Mouse (Mus musculus) hindbrain, embryonic 12.5 days (tissue): ENCODE measurements at regions not wholly inside any gene's neighbourhood (a gene's known extent, or its start where the extent isn't known, plus 50 kb on each side); places are given as distances from the start of the nearest gene placed in this dataset.

Experiments
- ATAC-seq: fragments of 200-750 bp; cut with Nextera tagmentation; 2 replicates; pipeline ENCODE4 v1.8.0; 2017; ENCODE audit warnings: moderate TSS enrichment; ENCODE audit not compliant: low FRiP score
- H3K27ac ChIP-seq: fragments of 300-500 bp; sonication (generic); 2 replicates; pipeline ENCODE4 v1.5.1; 2016; ENCODE audit warnings: mild to moderate bottlenecking
- H3K27me3 ChIP-seq: fragments of 300-500 bp; sonication (generic); 2 replicates; pipeline ENCODE4 v1.6.1; 2016; ENCODE audit warnings: mild to moderate bottlenecking
- H3K36me3 ChIP-seq: fragments of 300-500 bp; sonication (generic); 2 replicates; pipeline ENCODE4 v1.6.1; 2016; ENCODE audit warnings: mild to moderate bottlenecking
- H3K4me1 ChIP-seq: fragments of 300-500 bp; sonication (generic); 2 replicates; pipeline ENCODE4 v1.6.1; 2016
- H3K4me2 ChIP-seq: fragments of 300-500 bp; sonication (generic); replicated peaks from 2 replicates; pipeline ENCODE4 v1.6.1; 2016; ENCODE audit warnings: mild to moderate bottlenecking
- H3K4me3 ChIP-seq: fragments of 300-500 bp; sonication (generic); 2 replicates; pipeline ENCODE4 v1.5.1; 2016; ENCODE audit warnings: mild to moderate bottlenecking
- H3K9ac ChIP-seq: fragments of 300-500 bp; sonication (generic); 2 replicates; pipeline ENCODE4 v1.6.1; 2016; ENCODE audit warnings: mild to moderate bottlenecking, moderate library complexity
- H3K9me3 ChIP-seq: fragments of 300-500 bp; sonication (generic); replicated peaks from 2 replicates; pipeline ENCODE4 v1.6.1; 2016; ENCODE audit warnings: mild to moderate bottlenecking
- WGBS: fragments of 180-500 bp; shearing (Covaris S2); methylation state at CpG from one replicate; pipeline ENCODE4 v1.1.7; 2016; 5-methylcytosine and 5-hydroxymethylcytosine counted together

- H3K4me1 ChIP-seq, result no peaks in the 10 kb centered on the region
- no peaks in the 10 kb centered on the region for H3K27me3 ChIP-seq
- H3K4me2 ChIP-seq, result no peak overlapping the region
- no peak overlapping the region for H3K9ac ChIP-seq
- WGBS, result 70% methylated on average over 2 of the region's 2 CpGs
- no peak overlapping the region for H3K4me3 ChIP-seq
- H3K9me3 ChIP-seq, result no peaks in the 10 kb centered on the region
- H3K27ac ChIP-seq, result no peak overlapping the region
- H3K36me3 ChIP-seq, result no peaks in the 10 kb centered on the region
- no peak for ATAC-seq
Measured at GRCm38 (mm10) chr11:10798079-10798478, 315.9 kb upstream of the Vwc2 start.

- Histone ChIP-seq H3K4me3 (no peak overlapping the region), H3K9me3 (no peaks in the 10 kb centered on the region), H3K27me3 (no peaks in the 10 kb centered on the region), H3K9ac (no peak overlapping the region), H3K27ac (no peak overlapping the region), H3K4me1 (no peaks in the 10 kb centered on the region), H3K4me2 (no peak overlapping the region), H3K36me3 (no peaks in the 10 kb centered on the region)
- 70% methylated on average over 3 of the region's 3 CpGs for WGBS
- ATAC-seq, result peak; percentile 43; the same call in 1 of the 2 replicates
Measured at GRCm38 (mm10) chr11:10840191-10840590, 273.8 kb upstream of the Vwc2 start.

DNA sequence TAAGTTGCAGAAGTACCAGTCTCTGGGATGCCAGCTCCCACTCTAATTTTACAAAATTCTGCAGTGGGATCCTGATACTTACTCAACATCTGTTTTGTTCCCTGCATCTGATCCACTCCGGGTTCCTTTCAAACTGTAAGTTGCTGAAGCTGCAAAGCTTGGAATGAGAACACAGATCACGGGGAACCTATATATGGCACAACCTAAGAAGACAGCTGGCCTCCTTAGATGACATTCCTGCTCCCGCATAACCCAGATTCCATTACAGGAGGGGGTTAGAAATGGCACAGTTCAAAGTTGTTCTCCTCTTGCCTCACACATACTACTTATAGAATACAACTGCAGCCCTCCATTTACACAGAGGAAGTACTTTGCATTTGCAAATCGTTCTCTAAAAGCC is 272.9 kb upstream of the Vwc2 start:
- H3K36me3 ChIP-seq, result no peaks in the 10 kb centered on the region
- no peak overlapping the region for H3K9ac ChIP-seq
- H3K9me3 ChIP-seq, result no peaks in the 10 kb centered on the region
- H3K4me3 ChIP-seq, result no peak overlapping the region
- no peaks in the 10 kb centered on the region for H3K27me3 ChIP-seq
- 79% methylated on average over 4 of the region's 4 CpGs for WGBS
- H3K4me2 ChIP-seq, result no peak overlapping the region
- no peak for ATAC-seq
- H3K4me1 ChIP-seq, result no peaks in the 10 kb centered on the region
- H3K27ac ChIP-seq, result no peak overlapping the region

DNA sequence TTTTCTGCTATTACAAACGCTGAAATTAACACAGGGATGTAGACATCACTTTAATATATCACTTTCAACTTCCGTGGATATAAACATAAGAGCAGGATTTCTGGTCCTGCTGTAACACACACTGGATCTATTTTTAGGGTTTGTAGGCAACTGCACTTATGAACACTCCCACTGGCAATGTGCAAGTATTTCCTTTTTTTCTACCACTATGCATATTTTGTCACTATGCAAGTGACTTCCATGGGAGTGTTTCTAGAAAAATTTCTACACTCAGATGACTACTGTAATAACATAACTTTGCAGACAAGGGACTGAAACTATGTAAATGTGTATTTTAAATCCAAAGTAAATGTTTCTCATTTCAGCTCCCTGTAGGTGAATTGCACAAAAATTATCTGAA is 241.8 kb upstream of the Vwc2 start:
- 86% methylated on average over 2 of the region's 2 CpGs for WGBS
- Histone ChIP-seq H3K9me3 (no peaks in the 10 kb centered on the region), H3K4me1 (no peaks in the 10 kb centered on the region), H3K4me3 (no peak overlapping the region), H3K4me2 (no peak overlapping the region), H3K27ac (no peak overlapping the region), H3K9ac (no peak overlapping the region), H3K27me3 (no peaks in the 10 kb centered on the region), H3K36me3 (no peaks in the 10 kb centered on the region)
- no peak for ATAC-seq

GRCm38 (mm10) chr11:10893302-10893701 is 220.7 kb upstream of the Vwc2 start:
- Histone ChIP-seq H3K4me3 (no peak overlapping the region), H3K27me3 (no peaks in the 10 kb centered on the region), H3K27ac (no peak overlapping the region), H3K4me1 (no peaks in the 10 kb centered on the region), H3K9me3 (no peaks in the 10 kb centered on the region), H3K4me2 (no peak overlapping the region), H3K9ac (no peak overlapping the region), H3K36me3 (no peaks in the 10 kb centered on the region)
- ATAC-seq, result no peak
- WGBS, result 79% methylated on average over 3 of the region's 3 CpGs

DNA sequence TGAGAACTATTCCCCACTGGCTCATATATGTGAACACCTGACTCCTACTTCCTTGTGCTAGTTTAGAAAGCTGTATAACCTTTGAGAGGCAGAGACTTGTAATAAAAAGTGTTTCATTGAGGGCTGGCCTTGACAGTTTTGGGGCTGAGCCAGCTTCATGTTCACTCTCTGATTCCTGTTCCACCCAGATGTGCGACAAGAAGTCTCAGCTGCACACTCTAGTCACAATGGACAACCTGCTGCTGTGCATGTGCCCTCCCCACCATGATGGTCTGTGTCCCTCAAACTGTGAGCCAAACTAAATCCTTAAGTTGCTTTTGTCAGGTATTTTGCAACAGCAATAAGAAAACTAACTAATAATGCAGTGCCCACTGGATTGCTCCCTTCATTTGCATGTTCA is 190.0 kb upstream of the Vwc2 start:
- Histone ChIP-seq H3K27me3 (no peaks in the 10 kb centered on the region), H3K27ac (no peak overlapping the region), H3K4me1 (no peaks in the 10 kb centered on the region), H3K4me3 (no peak overlapping the region), H3K36me3 (no peaks in the 10 kb centered on the region), H3K9me3 (no peaks in the 10 kb centered on the region), H3K4me2 (no peak overlapping the region), H3K9ac (no peak overlapping the region)
- ATAC-seq, result no peak
- WGBS, result 81% methylated on average over 1 of the region's 1 CpGs

DNA sequence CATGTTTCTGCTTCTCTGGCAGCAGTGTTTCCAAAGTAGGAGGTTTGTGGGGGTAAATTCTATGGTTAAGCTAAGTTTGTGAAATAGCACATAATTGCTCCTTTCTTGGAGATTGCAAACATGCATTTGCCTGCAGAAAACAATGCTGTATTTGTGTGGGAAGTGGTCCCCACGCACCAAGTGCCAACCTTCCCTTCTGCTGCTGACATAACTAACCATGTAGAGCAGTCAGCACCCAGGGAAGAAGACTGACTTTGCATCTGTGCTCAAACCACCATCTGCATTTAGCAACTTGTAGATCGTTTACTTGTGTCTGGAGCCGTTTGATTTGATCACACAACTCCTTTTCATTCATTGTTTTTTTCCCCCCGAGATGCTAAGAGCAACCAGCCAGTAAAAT is 161.1 kb upstream of the Vwc2 start:
- Histone ChIP-seq H3K4me1 (no peaks in the 10 kb centered on the region), H3K9me3 (no peaks in the 10 kb centered on the region), H3K36me3 (no peaks in the 10 kb centered on the region), H3K9ac (no peak overlapping the region), H3K4me2 (no peak overlapping the region), H3K27me3 (no peaks in the 10 kb centered on the region), H3K27ac (no peak overlapping the region), H3K4me3 (no peak overlapping the region)
- 81% methylated on average over 4 of the region's 4 CpGs for WGBS
- ATAC-seq, result no peak
